Mouse (Mus musculus) liver, embryonic 15.5 days (tissue): ENCODE results near the gene Trim14. TPM values are rescaled to one million over a fixed set of nuclear protein-coding genes. Genes with fewer than 3 reads are reported as not detected.

Experiments used
- ATAC-seq: fragments of 200-750 bp; cut with Nextera tagmentation; 2 replicates; pipeline ENCODE4 v1.8.0; 2017; ENCODE audit warnings: moderate number of reproducible peaks, mild to moderate bottlenecking, moderate library complexity; ENCODE audit not compliant: insufficient read depth
- H3K27ac ChIP-seq: fragments of 300-500 bp; sonication (generic); replicated peaks from 2 replicates; pipeline ENCODE4 v1.5.1; 2015; ENCODE audit warnings: mild to moderate bottlenecking, inconsistent platforms
- H3K27me3 ChIP-seq: fragments of 300-500 bp; sonication (generic); 2 replicates; pipeline ENCODE4 v1.6.1; 2015; ENCODE audit warnings: mild to moderate bottlenecking, inconsistent platforms
- H3K36me3 ChIP-seq: fragments of 300-500 bp; sonication (generic); replicated peaks from 2 replicates; pipeline ENCODE4 v1.6.1; 2015; ENCODE audit warnings: moderate library complexity, mild to moderate bottlenecking, inconsistent platforms
- H3K4me1 ChIP-seq: fragments of 300-500 bp; sonication (generic); replicated peaks from 2 replicates; pipeline ENCODE4 v1.6.1; 2015; ENCODE audit warnings: inconsistent platforms
- H3K4me2 ChIP-seq: fragments of 300-500 bp; sonication (generic); 2 replicates; pipeline ENCODE4 v1.6.1; 2015; ENCODE audit warnings: moderate library complexity, mild to moderate bottlenecking, inconsistent platforms
- H3K4me3 ChIP-seq: fragments of 300-500 bp; sonication (generic); replicated peaks from 2 replicates; pipeline ENCODE4 v1.5.1; 2015; ENCODE audit warnings: mild to moderate bottlenecking, inconsistent platforms
- H3K9ac ChIP-seq: fragments of 300-500 bp; sonication (generic); 2 replicates; pipeline ENCODE4 v1.6.1; 2015; ENCODE audit warnings: moderate library complexity, mild to moderate bottlenecking, inconsistent platforms
- H3K9me3 ChIP-seq: fragments of 300-500 bp; sonication (generic); replicated peaks from 2 replicates; pipeline ENCODE4 v1.6.1; 2016; ENCODE audit warnings: inconsistent platforms
- WGBS: fragments of 180-500 bp; shearing (Covaris S2); methylation state at CpG from one replicate; pipeline ENCODE4 v1.1.7; 2015; ENCODE audit warnings: mixed read lengths; ENCODE audit not compliant: insufficient replicate concordance; 5-methylcytosine and 5-hydroxymethylcytosine counted together
- polyA plus RNA-seq: library from polyadenylated mRNA; unstranded; fragments of >200 nt; fragmentation: Nextera tagmentation; extraction: Ambion mirVana; gene quantifications from 2 replicates; pipeline ENCODE4 v1.2.1, GENCODE M21; 2015

Gene Trim14
- polyA plus RNA-seq, 1 experiment from 2014 or later = 7.4 TPM

DNA sequence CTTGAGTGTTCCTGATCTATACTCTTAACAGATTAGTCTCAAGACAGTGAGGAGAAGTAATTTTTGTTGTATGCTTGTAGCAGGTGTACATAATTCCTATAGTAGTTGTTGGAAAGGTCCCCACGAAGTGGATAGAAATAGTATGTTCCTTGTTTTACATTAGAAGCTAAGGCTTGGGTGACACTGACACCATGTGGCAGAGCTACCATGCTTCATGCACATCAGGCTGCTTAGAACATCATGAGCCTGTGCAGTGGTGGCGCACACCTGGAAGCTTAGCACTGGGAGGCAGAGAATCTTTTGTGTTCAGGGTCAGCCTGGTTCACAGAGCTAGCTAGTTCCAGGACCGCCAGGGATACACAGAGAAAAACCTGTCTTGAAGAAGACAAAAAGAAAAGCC lies 70.2 kb downstream of the Trim14 start:
- WGBS = 85% methylated on average over 3 of the region's 3 CpGs
- H3K36me3 ChIP-seq = peaks cover 99% of the 10 kb centered on the region
- H3K27ac ChIP-seq = no peak overlapping the region
- no peak for ATAC-seq
- no peaks in the 10 kb centered on the region for H3K9me3 ChIP-seq
- no peaks in the 10 kb centered on the region for H3K27me3 ChIP-seq
- H3K4me2 ChIP-seq = no peak overlapping the region
- H3K4me3 ChIP-seq = no peak overlapping the region
- H3K4me1 ChIP-seq = peaks cover 26% of the 10 kb centered on the region
- no peak overlapping the region for H3K9ac ChIP-seq

DNA sequence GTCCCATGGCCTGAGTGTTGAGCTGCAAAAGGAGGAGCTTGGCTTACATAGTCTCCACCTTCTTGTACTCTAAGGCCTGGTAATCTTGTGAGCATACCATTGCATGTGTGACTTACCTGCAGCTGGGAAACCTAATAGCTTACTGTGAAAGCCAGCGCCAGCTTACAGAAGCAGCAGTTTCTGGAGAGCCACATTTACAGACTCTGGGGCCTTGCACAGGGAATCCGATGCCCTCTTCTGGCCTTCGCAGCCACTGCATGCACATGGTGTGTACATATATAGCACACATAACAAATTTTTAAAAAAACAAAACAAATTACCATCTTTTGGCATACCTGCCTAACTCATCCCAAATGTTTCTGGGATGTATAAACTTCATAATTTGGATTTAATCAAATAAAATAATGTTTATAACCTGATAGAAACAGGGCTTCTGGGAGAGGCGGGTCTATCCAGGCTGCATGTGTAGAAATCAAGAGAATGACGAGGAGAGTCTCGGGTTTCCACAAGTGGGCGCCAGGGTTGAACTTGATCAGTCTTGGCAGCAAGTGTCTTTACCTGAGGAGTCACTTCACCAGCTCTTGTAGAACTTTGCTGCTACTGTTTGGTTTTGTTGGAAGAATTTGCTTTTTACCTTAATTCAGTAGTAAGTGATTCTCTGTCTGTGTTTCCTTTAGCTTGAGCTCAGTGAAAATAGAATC lies 72.7 kb downstream of the Trim14 start:
- H3K4me3 ChIP-seq = no peak overlapping the region
- peaks cover 99% of the 10 kb centered on the region for H3K36me3 ChIP-seq
- 72% methylated on average over 7 of the region's 7 CpGs for WGBS
- no peaks in the 10 kb centered on the region for H3K27me3 ChIP-seq
- no peak overlapping the region for H3K4me2 ChIP-seq
- peak overlapping the region; percentile 34; the same call in 1 of the 2 replicates for H3K27ac ChIP-seq
- H3K4me1 ChIP-seq = peaks cover 42% of the 10 kb centered on the region
- no peak overlapping the region for H3K9ac ChIP-seq
- peak; percentile 51 for ATAC-seq
- no peaks in the 10 kb centered on the region for H3K9me3 ChIP-seq

DNA sequence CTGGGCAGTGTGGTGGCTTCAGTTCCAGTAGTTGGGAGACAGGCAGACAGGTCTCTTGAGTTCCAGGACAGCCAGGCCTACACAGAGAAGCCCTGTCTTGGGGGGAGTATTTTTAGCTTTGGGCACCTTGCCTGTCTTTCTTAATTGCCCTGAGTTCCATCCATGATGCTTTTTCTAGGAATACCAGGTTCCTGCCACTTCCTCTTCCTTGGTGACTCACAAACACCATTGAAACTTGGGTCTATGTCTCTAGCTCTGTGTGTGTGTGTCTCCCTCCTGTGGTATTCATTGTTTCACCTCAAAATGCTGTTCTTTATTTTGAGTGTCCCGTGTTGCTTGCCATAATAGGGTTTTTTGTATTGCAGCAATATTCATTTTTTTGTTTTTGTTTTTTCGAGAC lies 77.5 kb downstream of the Trim14 start:
- 85% methylated on average over 2 of the region's 2 CpGs for WGBS
- no peak for ATAC-seq
- no peaks in the 10 kb centered on the region for H3K27me3 ChIP-seq
- H3K9ac ChIP-seq = no peak overlapping the region
- peak overlapping the region; percentile 98 for H3K27ac ChIP-seq
- H3K4me1 ChIP-seq = peaks cover 81% of the 10 kb centered on the region
- peak overlapping the region; percentile 90; the same call in 1 of the 2 replicates for H3K4me2 ChIP-seq
- H3K4me3 ChIP-seq = no peak overlapping the region
- no peaks in the 10 kb centered on the region for H3K9me3 ChIP-seq
- H3K36me3 ChIP-seq = peaks cover 92% of the 10 kb centered on the region

DNA sequence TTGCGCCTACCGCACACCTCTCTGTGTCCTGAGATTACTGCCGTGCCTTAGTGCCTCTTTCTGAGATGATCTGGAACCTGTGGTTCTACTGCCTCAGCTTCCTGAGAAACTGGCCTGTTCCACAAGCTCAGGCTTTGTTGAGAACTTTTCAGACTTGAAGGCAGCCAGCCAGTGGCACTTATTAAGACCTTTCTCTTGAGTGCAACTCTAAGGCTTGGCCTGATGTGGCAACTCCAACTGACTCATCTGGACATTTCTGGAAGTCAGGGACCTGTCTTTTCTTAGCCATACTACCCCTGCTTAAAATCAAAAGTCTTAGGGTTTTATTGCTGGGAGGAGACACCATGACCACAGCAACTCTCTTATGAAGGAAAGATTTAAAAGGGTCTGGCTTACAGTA lies 78.8 kb downstream of the Trim14 start:
- H3K9ac ChIP-seq = no peak overlapping the region
- H3K27me3 ChIP-seq = no peaks in the 10 kb centered on the region
- 72% methylated on average over 3 of the region's 3 CpGs for WGBS
- peak overlapping the region; percentile 90 for H3K4me2 ChIP-seq
- H3K27ac ChIP-seq = peak overlapping the region; percentile 98
- H3K9me3 ChIP-seq = no peaks in the 10 kb centered on the region
- H3K4me3 ChIP-seq = peak overlapping the region; percentile 92; the same call in 1 of the 2 replicates
- H3K4me1 ChIP-seq = peaks cover 76% of the 10 kb centered on the region
- no peak for ATAC-seq
- H3K36me3 ChIP-seq = peaks cover 89% of the 10 kb centered on the region

GRCm38 (mm10) chr4:46456762-46457161 lies 79.2 kb downstream of the Trim14 start:
- WGBS = 56% methylated on average over 4 of the region's 4 CpGs
- H3K4me1 ChIP-seq = peaks cover 74% of the 10 kb centered on the region
- peak overlapping the region; percentile 35; the same call in 1 of the 2 replicates for H3K9ac ChIP-seq
- ATAC-seq = no peak
- peaks cover 85% of the 10 kb centered on the region for H3K36me3 ChIP-seq
- H3K9me3 ChIP-seq = no peaks in the 10 kb centered on the region
- H3K27ac ChIP-seq = peak overlapping the region; percentile 98
- no peaks in the 10 kb centered on the region for H3K27me3 ChIP-seq
- peak overlapping the region; percentile 90 for H3K4me2 ChIP-seq
- H3K4me3 ChIP-seq = peak overlapping the region; percentile 92; the same call in 1 of the 2 replicates

DNA sequence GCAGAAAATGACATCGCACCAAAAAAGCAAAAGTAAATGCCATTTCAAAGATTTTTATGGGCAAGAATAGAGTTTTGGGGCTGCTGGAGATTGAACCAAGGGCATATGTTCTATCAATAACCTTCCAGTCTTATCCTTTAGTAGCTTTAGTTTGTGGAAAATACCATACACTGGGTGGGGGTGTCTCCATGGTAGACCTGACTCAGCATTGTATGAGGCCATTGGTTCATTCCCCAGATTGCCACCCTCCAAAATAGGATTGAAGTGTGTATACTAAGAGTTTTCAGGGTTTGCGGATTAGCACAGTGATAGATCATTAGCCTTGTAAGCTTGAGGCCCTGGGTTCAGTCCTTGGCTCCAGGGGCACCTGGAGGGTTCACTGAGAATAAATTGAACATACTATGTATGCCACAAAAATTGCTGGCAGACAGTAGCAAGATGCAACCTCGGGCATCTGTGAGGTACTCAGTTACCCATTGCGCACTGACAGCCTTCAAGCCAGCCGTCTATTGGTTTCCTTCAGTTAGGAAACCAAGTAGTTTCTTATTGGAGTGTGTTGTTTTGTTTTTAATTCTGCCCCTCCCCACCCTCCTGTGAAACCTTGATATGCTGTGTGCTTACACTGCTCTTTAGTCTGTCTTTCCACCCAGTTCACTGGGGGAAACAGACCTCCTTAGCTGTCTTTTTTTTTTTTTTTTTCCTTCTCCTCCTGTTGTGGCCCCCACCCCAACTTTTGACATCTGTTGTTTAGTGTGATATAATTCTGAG lies 81.7 kb downstream of the Trim14 start:
- H3K9ac ChIP-seq = peak overlapping the region; percentile 98
- H3K27ac ChIP-seq = peak overlapping the region; percentile 98
- H3K4me2 ChIP-seq = peak overlapping the region; percentile 90
- H3K36me3 ChIP-seq = peaks cover 60% of the 10 kb centered on the region
- WGBS = 31% methylated on average over 5 of the region's 5 CpGs
- H3K4me1 ChIP-seq = peaks cover 75% of the 10 kb centered on the region
- no peaks in the 10 kb centered on the region for H3K9me3 ChIP-seq
- ATAC-seq = peak; percentile 14
- H3K27me3 ChIP-seq = no peaks in the 10 kb centered on the region
- peak overlapping the region; percentile 92 for H3K4me3 ChIP-seq

- Histone ChIP-seq H3K4me3 (peak overlapping the region; percentile 92), H3K9me3 (no peaks in the 10 kb centered on the region), H3K9ac (peak overlapping the region; percentile 98), H3K4me1 (peaks cover 77% of the 10 kb centered on the region), H3K27ac (peak overlapping the region; percentile 98), H3K27me3 (no peaks in the 10 kb centered on the region), H3K36me3 (peaks cover 48% of the 10 kb centered on the region), H3K4me2 (peak overlapping the region; percentile 90)
- no peak for ATAC-seq
- 11% methylated on average over 13 of the region's 13 CpGs for WGBS
Measured at GRCm38 (mm10) chr4:46452855-46453719, 82.9 kb downstream of the Trim14 start.

DNA sequence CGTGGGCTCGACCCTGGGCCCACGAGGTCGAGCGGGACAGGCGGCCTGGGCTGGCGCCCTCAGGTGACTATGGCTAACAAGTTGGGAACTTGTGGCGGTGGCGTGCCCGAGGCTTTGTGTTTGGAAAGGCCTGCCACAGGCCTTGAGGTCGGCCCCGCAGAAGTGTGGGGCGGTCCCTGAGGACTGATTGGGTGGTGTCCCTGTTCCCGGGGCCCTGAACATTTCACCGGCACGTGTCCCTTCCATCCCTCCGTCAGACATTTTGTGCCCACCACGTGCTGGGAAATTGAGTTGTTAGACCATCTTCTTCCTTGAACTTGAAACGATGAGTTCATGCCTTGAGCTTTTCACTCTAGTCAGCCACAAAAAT lies 83.5 kb downstream of the Trim14 start:
- Histone ChIP-seq H3K27me3 (no peaks in the 10 kb centered on the region), H3K9ac (peak overlapping the region; percentile 98), H3K36me3 (peaks cover 42% of the 10 kb centered on the region), H3K4me3 (peak overlapping the region; percentile 92), H3K4me2 (peak overlapping the region; percentile 90), H3K4me1 (peaks cover 77% of the 10 kb centered on the region), H3K9me3 (no peaks in the 10 kb centered on the region), H3K27ac (peak overlapping the region; percentile 98)
- under 1% methylated on average over 19 of the region's 19 CpGs for WGBS
- peak; percentile 29 for ATAC-seq

GRCm38 (mm10) chr4:46451758-46452480 lies 84.0 kb downstream of the Trim14 start:
- Histone ChIP-seq H3K9ac (peak overlapping the region; percentile 98), H3K9me3 (no peaks in the 10 kb centered on the region), H3K27me3 (no peaks in the 10 kb centered on the region), H3K27ac (peak overlapping the region; percentile 98), H3K4me3 (peak overlapping the region; percentile 92), H3K4me2 (peak overlapping the region; percentile 90), H3K4me1 (peaks cover 77% of the 10 kb centered on the region), H3K36me3 (peaks cover 36% of the 10 kb centered on the region)
- WGBS = under 1% methylated on average over 88 of the region's 111 CpGs
- ATAC-seq = peak; percentile 6

DNA sequence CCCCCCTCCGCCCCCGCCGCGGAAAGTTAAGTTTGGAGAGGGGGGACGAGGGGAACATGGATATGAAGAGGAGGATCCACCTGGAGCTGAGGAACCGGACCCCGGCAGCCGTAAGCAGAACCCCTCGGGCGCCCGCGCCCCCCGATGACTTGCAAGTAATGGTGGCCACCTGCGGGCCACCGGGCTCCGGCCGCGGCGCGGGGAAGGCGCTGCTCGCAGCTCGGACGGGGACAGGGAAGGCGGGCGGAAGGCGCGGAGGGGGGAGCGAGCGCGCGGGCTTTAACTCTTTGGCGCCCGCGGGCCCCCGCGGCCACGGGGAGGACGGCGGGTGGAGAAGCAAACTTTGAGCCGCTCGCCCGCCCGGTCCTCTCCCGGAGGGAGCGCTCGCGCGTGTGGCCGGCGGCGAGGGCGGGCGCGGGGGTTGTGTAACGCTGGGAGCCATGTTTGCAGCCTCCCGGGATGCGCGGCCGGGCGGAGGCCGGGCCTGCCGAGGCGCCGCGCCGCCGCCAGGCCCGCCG lies 84.6 kb downstream of the Trim14 start:
- Histone ChIP-seq H3K27ac (peak overlapping the region; percentile 98), H3K9ac (peak overlapping the region; percentile 98), H3K9me3 (no peaks in the 10 kb centered on the region), H3K36me3 (peaks cover 30% of the 10 kb centered on the region), H3K4me2 (peak overlapping the region; percentile 90), H3K4me1 (peaks cover 75% of the 10 kb centered on the region), H3K27me3 (no peaks in the 10 kb centered on the region), H3K4me3 (peak overlapping the region; percentile 92)
- under 1% methylated on average over 55 of the region's 70 CpGs for WGBS
- peak; percentile 26 for ATAC-seq
